In the genomic region with DNA sequence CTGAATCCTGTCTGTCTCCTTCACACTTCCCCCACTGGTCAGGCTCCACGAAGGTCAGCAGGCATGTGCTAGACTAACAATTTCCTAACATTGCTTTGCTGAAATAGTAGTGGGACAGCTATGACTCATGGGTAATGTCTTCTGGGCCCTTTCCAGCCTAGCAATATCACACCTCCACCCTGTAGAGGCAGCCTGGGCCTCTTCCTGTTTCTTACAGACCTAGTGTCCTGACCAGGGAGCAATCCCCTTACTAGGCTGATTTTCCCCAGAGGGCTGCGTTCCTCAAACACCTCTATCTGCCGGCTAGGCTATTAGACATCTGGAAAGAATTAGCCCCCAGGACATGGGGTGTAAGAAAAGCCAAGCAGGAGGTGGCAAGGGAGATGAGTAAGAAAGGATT, we compare ENCODE assay signal across 9 mouse cellular contexts. TPM values are rescaled to one million over a fixed set of nuclear protein-coding genes. Genes with fewer than 3 reads are reported as not detected.
DNase-seq lines count a peak whose midpoint lies in the region; ATAC-seq lines count a peak whose summit lies in the region.
"Had no signal": no experiment of that assay in that cellular context is flagged by ENCODE, and none has a peak within 500 bp of the region (broad histone marks: within the 10 kb centered on the region; RNA-seq: fewer than 3 reads in every experiment).

No protein-coding gene starts in this region.

- no peak for DNase-seq in lung, postnatal 14 days
- no peak for DNase-seq in right cerebral cortex, postnatal 14 days
- DNase-seq in retina, embryonic 14.5 days (ENCODE audit: low spot score), result no peak

- H3K4me1 ChIP-seq in lung, embryonic 15.5 days, result peaks cover 19% of the 10 kb centered on the region
- H3K4me1 ChIP-seq in embryonic facial prominence, embryonic 13.5 days, result peaks cover 22% of the 10 kb centered on the region
- peaks cover 24% of the 10 kb centered on the region for H3K4me1 ChIP-seq in limb, embryonic 12.5 days (replicated peaks)
- no peaks in the 10 kb centered on the region for H3K4me1 ChIP-seq in kidney, embryonic 16.5 days (ENCODE audit: insufficient read depth, low read length)

- no peak overlapping the region for H3K4me2 ChIP-seq in lung, embryonic 15.5 days
- no peak overlapping the region for H3K4me2 ChIP-seq in embryonic facial prominence, embryonic 13.5 days
- peak overlapping the region; percentile 8; the same call in 1 of the 2 replicates for H3K4me2 ChIP-seq in limb, embryonic 12.5 days
- H3K4me2 ChIP-seq in kidney, embryonic 16.5 days (replicated peaks; ENCODE audit: low read depth, low read length), result no peak overlapping the region

- H3K4me3 ChIP-seq in lung, embryonic 15.5 days, result no peak overlapping the region
- H3K4me3 ChIP-seq in embryonic facial prominence, embryonic 13.5 days, result no peak overlapping the region
- H3K4me3 ChIP-seq in limb, embryonic 12.5 days (replicated peaks), result no peak overlapping the region
- H3K4me3 ChIP-seq in kidney, embryonic 16.5 days (ENCODE audit: low read length), result no peak overlapping the region
- H3K4me3 ChIP-seq: erythroblast, embryonic 14.5 days had no signal

- H3K9ac ChIP-seq in lung, embryonic 15.5 days, result no peak overlapping the region
- no peak overlapping the region for H3K9ac ChIP-seq in embryonic facial prominence, embryonic 13.5 days
- H3K9ac ChIP-seq in limb, embryonic 12.5 days (replicated peaks), result no peak overlapping the region
- no peak overlapping the region for H3K9ac ChIP-seq in kidney, embryonic 16.5 days (replicated peaks; ENCODE audit: low read length)

- WGBS in lung, embryonic 15.5 days, result 19% methylated on average over 3 of the region's 3 CpGs
- WGBS in embryonic facial prominence, embryonic 13.5 days, result 23% methylated on average over 3 of the region's 3 CpGs
- WGBS in limb, embryonic 12.5 days, result 7% methylated on average over 3 of the region's 3 CpGs
- WGBS in kidney, embryonic 16.5 days, result 23% methylated on average over 3 of the region's 3 CpGs

- no peaks in the 10 kb centered on the region for H3K9me3 ChIP-seq in lung, embryonic 15.5 days
- no peaks in the 10 kb centered on the region for H3K9me3 ChIP-seq in embryonic facial prominence, embryonic 13.5 days
- no peaks in the 10 kb centered on the region for H3K9me3 ChIP-seq in limb, embryonic 12.5 days
- no peaks in the 10 kb centered on the region for H3K9me3 ChIP-seq in kidney, embryonic 16.5 days (ENCODE audit: low read length)

- H3K36me3 ChIP-seq in lung, embryonic 15.5 days, result no peaks in the 10 kb centered on the region
- H3K36me3 ChIP-seq in embryonic facial prominence, embryonic 13.5 days, result no peaks in the 10 kb centered on the region
- H3K36me3 ChIP-seq in limb, embryonic 12.5 days, result no peaks in the 10 kb centered on the region
- no peaks in the 10 kb centered on the region for H3K36me3 ChIP-seq in kidney, embryonic 16.5 days (ENCODE audit: insufficient read depth, low read length)

- H3K27ac ChIP-seq in lung, embryonic 15.5 days, result no peak overlapping the region
- peak overlapping the region; percentile 35; the same call in 1 of the 2 replicates for H3K27ac ChIP-seq in embryonic facial prominence, embryonic 13.5 days
- peak overlapping the region; percentile 71 for H3K27ac ChIP-seq in limb, embryonic 12.5 days
- no peak overlapping the region for H3K27ac ChIP-seq in kidney, embryonic 16.5 days (ENCODE audit: low read length)

- H3K27me3 ChIP-seq in lung, embryonic 15.5 days, result no peaks in the 10 kb centered on the region
- H3K27me3 ChIP-seq in embryonic facial prominence, embryonic 13.5 days, result no peaks in the 10 kb centered on the region
- no peaks in the 10 kb centered on the region for H3K27me3 ChIP-seq in limb, embryonic 12.5 days
- no peaks in the 10 kb centered on the region for H3K27me3 ChIP-seq in kidney, embryonic 16.5 days (ENCODE audit: insufficient read depth, low read length)

- ATAC-seq in lung, embryonic 15.5 days (ENCODE audit: borderline replicate concordance, extremely low read depth, low FRiP score, low TSS enrichment), result peak; percentile 68; the same call in 1 of the 2 replicates
- no peak for ATAC-seq in embryonic facial prominence, embryonic 13.5 days (ENCODE audit: insufficient number of reproducible peaks, insufficient read depth, low FRiP score, low TSS enrichment, low read depth)
- no peak; the same call in 1 of the 2 replicates for ATAC-seq in limb, embryonic 12.5 days (ENCODE audit: insufficient number of reproducible peaks, insufficient read depth, low FRiP score, low TSS enrichment, low read depth)
- ATAC-seq in kidney, embryonic 16.5 days (ENCODE audit: low FRiP score, low TSS enrichment), result no peak

RNA-seq across cellular contexts. Expression of a gene that starts 24.7 kb away (rescaled TPM):
- not detected in 2 replicates for polyA plus RNA-seq in lung, embryonic 15.5 days (2015; fragmentation: Nextera tagmentation; extraction: Ambion mirVana)
- not detected in 2 replicates for polyA plus RNA-seq in embryonic facial prominence, embryonic 13.5 days (2015; fragmentation: Nextera tagmentation; extraction: Ambion mirVana)
- polyA plus RNA-seq in limb, embryonic 12.5 days (2016; fragmentation: Nextera tagmentation; extraction: Ambion mirVana), result 0.08 TPM in 1 of 2 replicates, not detected in the other
- 0.09 TPM in 1 of 2 replicates, not detected in the other for polyA plus RNA-seq in kidney, embryonic 16.5 days (2015; fragmentation: Nextera tagmentation; extraction: Ambion mirVana)
- polyA plus RNA-seq: erythroblast, embryonic 14.5 days; kidney, embryonic 14.5 days had no signal

RNA-seq across cellular contexts. Expression of a gene that starts 54.4 kb away (rescaled TPM):
- 9.0 and 9.1 TPM in 2 replicates for polyA plus RNA-seq in lung, embryonic 15.5 days (2015; fragmentation: Nextera tagmentation; extraction: Ambion mirVana)
- polyA plus RNA-seq in embryonic facial prominence, embryonic 13.5 days (2015; fragmentation: Nextera tagmentation; extraction: Ambion mirVana), result 17.2 and 19.2 TPM in 2 replicates
- polyA plus RNA-seq in limb, embryonic 12.5 days (2016; fragmentation: Nextera tagmentation; extraction: Ambion mirVana), result 15.4 and 16.7 TPM in 2 replicates
- polyA plus RNA-seq in kidney, embryonic 16.5 days (2015; fragmentation: Nextera tagmentation; extraction: Ambion mirVana), result 7.3 and 9.9 TPM in 2 replicates
- polyA plus RNA-seq: erythroblast, embryonic 14.5 days had no signal

Comparison
In these comparisons a context has a peak if more than half of its experiments do, and no peak if none do; other contexts are left out.
1. H3K27ac ChIP-seq: peak in embryonic facial prominence, embryonic 13.5 days (single experiment) and limb, embryonic 12.5 days (single experiment); none in lung, embryonic 15.5 days (single experiment) and kidney, embryonic 16.5 days (single experiment).